Mouse (Mus musculus): Measurements from ENCODE around the gene Erf. TPM values are rescaled to one million over a fixed set of nuclear protein-coding genes. Genes with fewer than 3 reads are reported as not detected.

Gene Erf
- total and polyA plus RNA-seq, 3 experiments, result 16.5 to 52.8 (median 26.6) TPM

GRCm38 (mm10) chr7:25210482-25210881 is 40.1 kb downstream of the Erf start:
- DNase-seq, result no peak

GRCm38 (mm10) chr7:25209161-25209622 is 41.4 kb downstream of the Erf start:
- DNase-seq, result no peak

- no peak for DNase-seq
Observed at GRCm38 (mm10) chr7:25206094-25206830, 44.3 kb downstream of the Erf start.

GRCm38 (mm10) chr7:25205355-25206093 is 45.0 kb downstream of the Erf start:
- no peak for DNase-seq

- no peak for DNase-seq
Observed at GRCm38 (mm10) chr7:25203624-25204023, 46.9 kb downstream of the Erf start.

- DNase-seq, result no peak
Observed at GRCm38 (mm10) chr7:25197384-25198018, 53.1 kb downstream of the Erf start.

GRCm38 (mm10) chr7:25196107-25196506 is 54.5 kb downstream of the Erf start:
- no peak for DNase-seq

- DNase-seq, result no peak
Observed at GRCm38 (mm10) chr7:25195148-25195547, 55.4 kb downstream of the Erf start.

Small RNA genes within 50 kb of the gene (microRNA-seq; reads per million reads assigned to microRNA genes)
- 0 to 0.83 reads per million in 2 experiments for gene Mir7048

Other genes starting within 250 kb of the Erf start
- 100 to 1,000 TPM in 1 of 2 experiments, 10 to 100 TPM in 1; 59.1 to 147 TPM for gene Atp1a3, start 244.8 kb downstream of the Erf start, total RNA-seq (2021)
- gene Atp1a3, start 244.8 kb downstream of the Erf start, polyA plus RNA-seq (2012; rRNA removed), result 115 and 153 TPM in 2 replicates
- 10 to 100 TPM; 14.5 to 18.5 TPM for gene Grik5, start 178.4 kb downstream of the Erf start, total RNA-seq (2021)
- gene Grik5, start 178.4 kb downstream of the Erf start, polyA plus RNA-seq (2012; rRNA removed), result 54.9 and 71.3 TPM in 2 replicates
- gene Zfp574, start 178.2 kb downstream of the Erf start, total RNA-seq (2021), result 10 to 100 TPM; 21.3 to 21.9 TPM
- gene Zfp574, start 178.2 kb downstream of the Erf start, polyA plus RNA-seq (2012; rRNA removed), result 60.8 and 61.2 TPM in 2 replicates
- gene Pou2f2, start 71.0 kb downstream of the Erf start, total RNA-seq (2021), result under 1 TPM; 0.46 to 0.90 TPM
- 2.7 and 3.2 TPM in 2 replicates for gene Pou2f2, start 71.0 kb downstream of the Erf start, polyA plus RNA-seq (2012; rRNA removed)
- 10 to 100 TPM; 15.6 to 17.9 TPM for gene Dedd2, start 30.1 kb downstream of the Erf start, total RNA-seq (2021)
- gene Dedd2, start 30.1 kb downstream of the Erf start, polyA plus RNA-seq (2012; rRNA removed), result 36.3 and 39.5 TPM in 2 replicates
- gene Zfp526, start 29.3 kb downstream of the Erf start, total RNA-seq (2021), result 10 to 100 TPM in 1 of 2 experiments, 1 to 10 TPM in 1; 9.9 to 10.4 TPM
- 16.3 and 19.9 TPM in 2 replicates for gene Zfp526, start 29.3 kb downstream of the Erf start, polyA plus RNA-seq (2012; rRNA removed)
- gene Gsk3a, start 12.9 kb downstream of the Erf start, total RNA-seq (2021), result 100 to 1,000 TPM in 1 of 2 experiments, 10 to 100 TPM in 1; 98.9 to 107 TPM
- gene Gsk3a, start 12.9 kb downstream of the Erf start, polyA plus RNA-seq (2012; rRNA removed), result 121 and 150 TPM in 2 replicates
- gene Cic, start 16.9 kb upstream of the Erf start, total RNA-seq (2021), result 100 to 1,000 TPM; 102 to 108 TPM
- 111 and 123 TPM in 2 replicates for gene Cic, start 16.9 kb upstream of the Erf start, polyA plus RNA-seq (2012; rRNA removed)
- 10 to 100 TPM; 33.4 to 33.8 TPM for gene Pafah1b3, start 47.2 kb upstream of the Erf start, total RNA-seq (2021)
- gene Pafah1b3, start 47.2 kb upstream of the Erf start, polyA plus RNA-seq (2012; rRNA removed), result 29.4 and 35.9 TPM in 2 replicates
- not detected for gene Prr19, start 50.6 kb upstream of the Erf start, total RNA-seq (2021)
- not detected in 2 replicates for gene Prr19, start 50.6 kb upstream of the Erf start, polyA plus RNA-seq (2012; rRNA removed)
- 1 to 10 TPM; 1.9 to 2.2 TPM for gene Tmem145, start 55.3 kb upstream of the Erf start, total RNA-seq (2021)
- 8.3 and 9.3 TPM in 2 replicates for gene Tmem145, start 55.3 kb upstream of the Erf start, polyA plus RNA-seq (2012; rRNA removed)
- gene Megf8, start 66.4 kb upstream of the Erf start, total RNA-seq (2021), result 10 to 100 TPM; 37.1 to 41.5 TPM
- gene Megf8, start 66.4 kb upstream of the Erf start, polyA plus RNA-seq (2012; rRNA removed), result 102 and 106 TPM in 2 replicates
- not detected for gene Cnfn, start 119.0 kb upstream of the Erf start, total RNA-seq (2021)
- 1.8 TPM in 1 of 2 replicates, not detected in the other for gene Cnfn, start 119.0 kb upstream of the Erf start, polyA plus RNA-seq (2012; rRNA removed)
- gene Lipe, start 147.9 kb upstream of the Erf start, total RNA-seq (2021), result 100 to 1,000 TPM; 372 to 462 TPM
- gene Lipe, start 147.9 kb upstream of the Erf start, polyA plus RNA-seq (2012; rRNA removed), result 471 and 632 TPM in 2 replicates
- not detected for gene Cxcl17, start 162.1 kb upstream of the Erf start, total RNA-seq (2021)
- gene Cxcl17, start 162.1 kb upstream of the Erf start, polyA plus RNA-seq (2012; rRNA removed), result not detected in 2 replicates
- 10 to 100 TPM in 1 of 2 experiments, 1 to 10 TPM in 1; 8.4 to 45.0 TPM for gene Ceacam1, start 226.8 kb upstream of the Erf start, total RNA-seq (2021)
- gene Ceacam1, start 226.8 kb upstream of the Erf start, polyA plus RNA-seq (2012; rRNA removed), result 5.9 and 9.5 TPM in 2 replicates